29 mouse cellular contexts compared by ENCODE assay signal in the genomic region with DNA sequence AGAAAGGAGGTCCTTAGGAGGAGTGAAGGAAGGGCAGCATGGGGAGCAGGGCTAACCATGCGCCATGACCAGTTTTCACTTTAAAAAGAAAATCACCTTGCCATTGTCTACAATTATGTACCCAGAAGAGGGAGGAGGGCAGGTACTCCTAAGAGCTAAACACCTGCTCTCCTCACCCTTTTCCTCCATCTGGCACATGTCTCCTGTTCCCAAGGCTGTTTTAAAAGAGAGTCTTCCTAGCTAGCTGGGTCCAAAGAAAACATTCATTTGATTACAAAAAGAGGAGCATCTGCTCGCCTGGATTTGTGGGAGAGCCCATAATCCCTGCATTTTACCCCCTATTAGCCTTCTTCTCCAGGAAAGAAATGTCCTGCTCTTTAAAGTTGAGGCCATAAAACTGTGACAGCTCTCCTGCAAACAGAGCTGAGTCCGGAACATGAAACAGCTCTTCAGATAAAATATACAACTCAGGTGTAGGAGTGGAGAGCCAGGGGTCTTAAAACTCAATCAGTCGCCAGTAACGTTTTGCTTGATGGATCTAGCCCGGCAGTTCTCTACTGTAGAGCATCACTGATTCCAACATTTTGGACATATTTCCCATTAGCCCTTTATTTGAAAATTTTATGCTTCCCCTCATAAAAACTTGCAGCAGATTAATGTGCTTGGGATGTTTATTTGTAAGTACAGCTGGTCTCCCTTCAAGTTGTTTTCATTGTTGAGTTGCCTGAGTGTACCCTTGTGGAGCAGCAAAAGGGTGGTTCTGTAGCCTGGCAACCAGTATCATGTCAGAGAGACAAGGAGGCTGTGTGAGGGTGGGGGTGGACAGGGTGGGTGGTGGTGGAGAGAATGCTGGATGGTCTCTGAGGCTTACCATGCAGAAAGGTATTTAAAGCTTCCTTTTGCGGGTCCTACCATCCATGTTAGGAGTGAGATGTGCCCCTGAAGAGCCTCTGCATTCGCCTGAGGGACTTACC.
DNase-seq lines count a peak whose midpoint lies in the region; ATAC-seq and TF ChIP-seq lines count a peak whose summit lies in the region.
"Had no signal": no experiment of that assay in that cellular context is flagged by ENCODE, and none has a peak within 500 bp of the region (broad histone marks: within the 10 kb centered on the region; RNA-seq: fewer than 3 reads in every experiment).

No protein-coding gene starts in this region.

- H3K4me2 ChIP-seq in kidney, embryonic 16.5 days (replicated peaks; ENCODE audit: low read depth, low read length), result no peak overlapping the region
- H3K4me2 ChIP-seq: embryonic facial prominence, embryonic 12.5 days; embryonic facial prominence, embryonic 15.5 days; heart, embryonic 12.5 days; heart, embryonic 15.5 days; hindbrain, embryonic 14.5 days had no signal

- H3K36me3 ChIP-seq in kidney, adult 2 months (ENCODE audit: control insufficient read depth, insufficient read depth, low read length), result no peaks in the 10 kb centered on the region
- no peaks in the 10 kb centered on the region for H3K36me3 ChIP-seq in kidney, embryonic 16.5 days (ENCODE audit: insufficient read depth, low read length)
- H3K36me3 ChIP-seq: embryonic facial prominence, embryonic 12.5 days; embryonic facial prominence, embryonic 15.5 days; G1E; heart, embryonic 12.5 days; heart, embryonic 15.5 days had no signal

- peak; percentile 86 for ATAC-seq in kidney, embryonic 16.5 days (ENCODE audit: low FRiP score, low TSS enrichment)
- ATAC-seq: forebrain, embryonic 14.5 days; forebrain, postnatal 0 days; Patski had no signal

- no peak overlapping the region for H3K4me3 ChIP-seq in kidney, adult 2 months (ENCODE audit: insufficient read depth, low read depth, low read length)
- no peak overlapping the region for H3K4me3 ChIP-seq in kidney, embryonic 16.5 days (ENCODE audit: low read length)
- H3K4me3 ChIP-seq in layer of hippocampus, adult 2 months, result no peak overlapping the region
- H3K4me3 ChIP-seq: embryonic facial prominence, embryonic 12.5 days; embryonic facial prominence, embryonic 15.5 days; gastrocnemius, adult 2 months; heart, embryonic 12.5 days; heart, embryonic 15.5 days had no signal

- TF ChIP-seq POLR2A in kidney, adult 2 months (IDR thresholded peaks at IDR 0.05; ENCODE audit: low read depth, low read length), result no peak

- no peak overlapping the region for H3K27ac ChIP-seq in kidney, adult 2 months (ENCODE audit: insufficient read depth, low read depth, low read length)
- H3K27ac ChIP-seq in kidney, embryonic 16.5 days (ENCODE audit: low read length), result peak overlapping the region; percentile 69; the same call in 1 of the 2 replicates
- peak overlapping the region; percentile 53; the same call in 1 of the 2 replicates for H3K27ac ChIP-seq in layer of hippocampus, adult 2 months
- H3K27ac ChIP-seq: embryonic facial prominence, embryonic 12.5 days; embryonic facial prominence, embryonic 15.5 days; gastrocnemius, adult 2 months; heart, embryonic 15.5 days; hindbrain, embryonic 14.5 days had no signal

- 20% methylated on average over 8 of the region's 8 CpGs for WGBS in kidney, adult 2 months
- 24% methylated on average over 8 of the region's 8 CpGs for WGBS in kidney, embryonic 16.5 days

- no peaks in the 10 kb centered on the region for H3K9me3 ChIP-seq in kidney, embryonic 16.5 days (ENCODE audit: low read length)
- H3K9me3 ChIP-seq: embryonic facial prominence, embryonic 12.5 days; embryonic facial prominence, embryonic 15.5 days; heart, embryonic 12.5 days; heart, embryonic 15.5 days had no signal

- no peaks in the 10 kb centered on the region for H3K4me1 ChIP-seq in kidney, adult 2 months (ENCODE audit: control insufficient read depth, insufficient read depth, low read length)
- peaks cover 3% of the 10 kb centered on the region; the same call in 1 of the 2 replicates for H3K4me1 ChIP-seq in kidney, embryonic 16.5 days (ENCODE audit: insufficient read depth, low read length)
- H3K4me1 ChIP-seq: embryonic facial prominence, embryonic 12.5 days; embryonic facial prominence, embryonic 15.5 days; heart, embryonic 12.5 days; heart, embryonic 15.5 days had no signal

- peak; percentile 7 for DNase-seq in kidney, adult 2 months
- no peak for DNase-seq in kidney, adult 18-20 months
- DNase-seq in kidney, adult 9 months, result no peak
- no peak for DNase-seq in layer of hippocampus, adult 2 months (ENCODE audit: low spot score in 2 of 2)
- no peak for DNase-seq in layer of hippocampus, postnatal 25 days (ENCODE audit: extremely low spot score in 1 of 2, low spot score in 1 of 2)
- DNase-seq in lung, postnatal 25 days (ENCODE audit: low spot score), result no peak
- DNase-seq: adrenal gland, postnatal 10 days; adrenal gland, postnatal 36 days; B cell, adult 2 months; cerebellum, adult 11 months; cerebellum, adult 2 months; cerebellum, adult 9-11 months; cerebellum, postnatal 25 days; forebrain, postnatal 0 days; gastrocnemius, adult 2 months; gastrocnemius, postnatal 14 days; heart, adult 18-20 months; heart, postnatal 10 days; heart, postnatal 36 days had no signal

- no peak overlapping the region for H3K9ac ChIP-seq in kidney, embryonic 16.5 days (replicated peaks; ENCODE audit: low read length)
- H3K9ac ChIP-seq: embryonic facial prominence, embryonic 12.5 days; embryonic facial prominence, embryonic 15.5 days; forebrain, postnatal 0 days; heart, embryonic 12.5 days; heart, embryonic 15.5 days; hindbrain, embryonic 14.5 days had no signal

- H3K27me3 ChIP-seq in kidney, adult 2 months (replicated peaks; ENCODE audit: control insufficient read depth, insufficient read depth, low read length), result no peaks in the 10 kb centered on the region
- no peaks in the 10 kb centered on the region for H3K27me3 ChIP-seq in kidney, embryonic 16.5 days (ENCODE audit: insufficient read depth, low read length)
- H3K27me3 ChIP-seq: CH12.LX; embryonic facial prominence, embryonic 12.5 days; embryonic facial prominence, embryonic 15.5 days; heart, embryonic 12.5 days; heart, embryonic 15.5 days had no signal

- TF ChIP-seq CTCF in kidney, adult 2 months (conservative IDR thresholded peaks at IDR 0.05; ENCODE audit: insufficient read depth, insufficient read length, low read depth, low read length), result no peak
- TF ChIP-seq CTCF in layer of hippocampus, adult 2 months (conservative IDR thresholded peaks at IDR 0.05), result no peak
